Mouse (Mus musculus): ENCODE measurements around the gene Pgp. TPM values are rescaled to one million over a fixed set of nuclear protein-coding genes. Genes with fewer than 3 reads are reported as not detected.

Gene Pgp
- polyA plus RNA-seq (2014; fragmentation: Illumina TruSeq; extraction: RNeasy Lipid Tissue Mini Kit (QIAGEN cat#74804); ENCODE audit: low read depth, low replicate concordance), result 14.7 TPM

DNA sequence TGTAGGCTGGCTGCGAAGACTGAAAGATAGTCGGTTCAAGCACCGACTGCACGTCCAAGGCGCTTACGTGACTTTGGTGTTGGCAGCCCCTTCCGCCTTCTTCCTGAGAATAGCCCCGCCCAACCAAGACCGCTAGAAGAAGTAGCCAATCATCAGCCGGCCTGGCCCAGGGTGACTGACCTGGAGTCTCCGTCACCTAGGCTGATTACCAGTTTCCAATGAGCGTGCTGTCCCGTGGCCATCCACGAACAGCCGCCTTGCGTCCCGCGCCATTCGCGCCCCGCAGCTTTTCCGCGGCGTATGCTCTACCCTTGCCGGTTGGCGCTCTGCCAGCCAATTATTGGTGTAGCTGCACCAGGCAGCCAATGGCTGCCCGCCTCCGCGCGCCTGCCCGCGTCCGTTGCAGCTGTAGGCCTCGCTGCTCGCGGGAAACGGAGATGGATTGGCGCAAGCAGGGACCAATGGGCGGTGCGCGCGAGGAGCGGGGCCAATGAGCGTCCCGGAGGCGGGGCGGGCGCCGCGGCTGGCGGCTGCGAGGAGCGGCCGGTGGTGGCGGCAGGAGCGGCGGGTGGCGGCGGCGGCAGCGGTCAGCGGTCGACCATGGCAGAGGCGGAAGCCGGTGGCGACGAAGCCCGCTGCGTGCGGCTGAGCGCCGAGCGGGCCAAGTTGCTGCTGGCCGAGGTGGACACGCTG, at the start of gene Pgp, which contains the start of gene E4f1:
Pgp (plus strand) TSS at position 483 of the 693 bp plus-strand sequence.
E4f1 (minus strand) TSS at position 404 of the 693 bp plus-strand sequence.

DNA sequence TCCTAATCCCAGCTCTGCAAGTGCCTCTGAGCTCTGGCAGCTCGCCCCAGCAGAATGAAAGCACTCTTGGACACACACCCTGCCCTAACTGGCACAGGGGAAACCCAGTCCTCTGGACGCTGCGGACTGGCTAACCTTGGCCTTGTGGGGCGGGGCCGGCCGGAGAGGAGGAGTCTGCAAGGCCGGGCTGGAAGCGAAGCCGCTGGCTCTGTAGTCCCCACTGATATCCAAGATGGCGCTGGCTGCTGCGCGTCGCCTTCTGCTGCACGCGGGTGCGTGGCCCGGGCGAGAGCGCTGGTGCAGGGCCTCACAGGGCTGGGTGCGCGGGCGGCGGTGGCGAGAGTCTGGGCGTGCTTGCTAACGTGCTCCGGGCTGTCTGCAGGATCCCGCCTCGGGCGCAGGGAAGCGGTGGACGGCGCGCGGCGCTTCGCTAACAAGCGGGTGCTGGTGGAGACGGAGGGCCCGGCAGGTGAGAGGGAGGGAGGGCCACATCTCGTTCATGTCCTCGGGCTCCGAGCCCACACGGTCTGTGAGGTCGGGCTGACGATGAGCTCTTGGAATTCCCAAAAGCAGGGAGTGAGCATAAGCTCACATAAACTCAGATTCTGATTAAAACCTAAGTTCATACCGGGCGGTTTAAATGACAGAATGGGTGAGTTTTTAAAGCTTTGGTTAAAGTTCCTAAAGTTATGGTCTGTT, 43.6 kb upstream of the Pgp start, which contains the start of gene Eci1:
Eci1 (plus strand) TSS at position 171 of the 699 bp plus-strand sequence.

DNA sequence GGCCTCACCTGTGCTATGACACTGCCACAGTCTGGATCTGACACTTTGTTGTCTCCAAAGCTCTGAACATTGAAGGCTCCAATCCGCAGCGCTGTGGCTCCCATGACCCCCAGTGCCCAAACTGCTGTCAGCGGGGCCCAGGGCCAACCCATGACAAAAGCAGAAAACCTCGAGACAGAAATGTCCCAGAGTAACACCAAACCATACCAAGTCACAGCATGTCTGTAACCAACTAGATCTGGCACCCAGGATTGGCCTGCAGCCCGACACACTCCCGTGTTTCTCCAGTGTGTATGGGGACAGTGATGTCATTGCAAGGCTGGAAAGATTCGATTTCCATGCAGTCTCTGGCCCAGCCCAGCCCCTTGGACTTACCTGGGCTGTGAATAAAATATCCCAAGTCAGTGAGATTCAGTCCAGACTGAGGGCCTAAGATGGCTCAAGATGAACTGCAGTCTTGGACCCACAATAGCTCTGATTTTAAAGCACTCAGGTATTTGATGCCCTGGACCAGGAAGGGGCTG, 27.5 kb upstream of the Pgp start, which contains the start of gene Dnase1l2:
Dnase1l2 (minus strand) TSS at position 474 of the 524 bp plus-strand sequence.

DNA sequence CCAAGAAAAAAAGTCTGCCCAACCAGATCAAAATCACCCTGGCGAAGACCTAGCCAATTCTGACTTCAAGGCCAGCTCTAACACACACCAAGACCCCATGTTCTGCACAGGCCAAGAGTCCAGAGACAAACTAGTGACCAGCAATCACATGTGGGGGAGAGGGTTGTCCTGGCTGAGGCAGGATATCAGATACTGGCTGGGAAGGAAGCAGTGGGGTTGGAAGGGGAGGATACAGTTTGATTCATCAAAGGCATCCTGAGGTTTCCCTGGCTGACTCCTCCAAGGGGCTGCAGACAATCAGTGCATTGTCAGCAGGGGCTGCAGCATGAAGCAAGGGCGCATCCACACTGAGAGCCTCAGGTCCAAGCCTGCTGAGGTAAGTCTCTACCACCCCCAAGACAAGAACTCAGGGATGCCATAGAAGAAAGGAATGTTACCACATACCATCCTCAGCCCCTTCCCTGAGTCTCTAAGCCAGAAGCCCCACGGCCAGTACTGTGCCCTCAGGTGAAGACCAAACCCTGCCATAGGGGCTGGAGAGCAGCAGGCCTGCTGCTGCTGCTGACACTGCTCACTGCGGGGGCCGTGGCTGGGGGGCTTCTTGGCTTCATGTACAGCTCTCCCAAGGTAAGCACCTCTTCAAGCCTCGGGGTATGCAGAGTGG, 3.6 kb downstream of the Pgp start, which contains the start of gene Bricd5:
Bricd5 (plus strand) TSS at position 273 of the 664 bp plus-strand sequence.

DNA sequence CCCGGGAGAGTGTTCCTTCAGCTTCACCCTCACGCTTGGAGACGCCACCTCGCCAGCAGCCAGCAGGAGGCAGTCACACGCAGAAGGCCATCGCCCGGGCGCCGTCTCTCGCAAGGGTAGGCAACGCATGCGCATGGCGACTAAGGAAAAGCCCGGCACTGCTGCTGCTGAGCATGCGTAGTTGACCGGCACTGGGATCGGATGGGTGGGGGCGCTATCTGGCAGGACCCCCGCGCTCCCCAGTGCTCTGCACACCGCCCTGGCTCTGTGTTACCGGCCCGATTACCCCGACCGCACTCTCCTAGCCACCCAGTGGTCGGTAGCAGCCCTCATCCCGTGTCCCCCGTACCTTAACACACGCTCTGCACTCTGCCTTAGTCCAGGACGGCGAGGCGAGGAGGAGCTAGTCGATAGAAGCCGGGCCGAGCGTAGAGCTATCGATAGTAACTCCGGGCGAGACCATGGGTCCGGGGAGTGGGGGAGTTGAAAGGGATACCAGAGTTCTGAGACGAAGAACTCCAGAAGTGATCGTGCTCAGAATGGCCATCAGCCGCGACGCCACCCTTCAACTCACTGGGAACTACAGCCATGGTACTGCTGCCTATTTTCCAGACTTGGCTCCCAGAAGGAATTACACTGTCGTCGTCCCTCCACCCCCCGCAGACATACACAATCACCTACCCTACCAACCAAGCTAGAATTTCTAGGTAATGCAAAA, 8.6 kb downstream of the Pgp start, which contains the start of gene Mlst8:
Mlst8 (minus strand) TSS at position 416 of the 718 bp plus-strand sequence.

DNA sequence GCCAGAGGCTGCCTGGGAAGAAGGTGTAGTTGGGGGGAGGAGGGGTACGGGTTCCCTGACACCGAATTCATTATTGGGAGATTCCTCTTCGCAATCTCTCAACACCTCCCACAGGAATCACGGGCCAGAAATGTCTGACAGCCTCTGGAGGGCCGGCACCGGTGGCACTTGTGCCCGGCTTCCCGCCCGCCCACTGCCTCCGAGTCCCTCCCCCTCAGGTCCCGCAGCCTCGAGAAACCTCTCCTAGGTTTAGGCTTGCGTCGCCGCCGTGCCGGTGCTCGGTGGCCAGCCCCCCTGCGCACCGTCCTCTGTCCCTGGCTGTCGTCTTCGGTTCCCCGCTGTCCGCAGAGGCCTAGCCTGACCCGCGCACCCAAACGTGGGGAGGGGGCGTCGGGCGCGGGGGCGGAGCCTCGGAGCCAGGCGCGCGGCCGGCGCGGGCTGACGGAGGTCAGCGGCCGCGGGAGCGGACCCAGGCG, 18.0 kb downstream of the Pgp start, which contains the start of gene Caskin1:
Caskin1 (plus strand) TSS at position 416 of the 476 bp plus-strand sequence.

Other genes starting within 250 kb of the Pgp start
- gene Tedc2, start 249.5 kb upstream of the Pgp start, polyA plus RNA-seq (2014; fragmentation: Illumina TruSeq; extraction: RNeasy Lipid Tissue Mini Kit (QIAGEN cat#74804); ENCODE audit: low read depth, low replicate concordance), result 1.6 TPM
- not detected for gene Ccnf, start 218.9 kb upstream of the Pgp start, polyA plus RNA-seq (2014; fragmentation: Illumina TruSeq; extraction: RNeasy Lipid Tissue Mini Kit (QIAGEN cat#74804); ENCODE audit: low read depth, low replicate concordance)
- gene Abca17, start 119.3 kb upstream of the Pgp start, polyA plus RNA-seq (2014; fragmentation: Illumina TruSeq; extraction: RNeasy Lipid Tissue Mini Kit (QIAGEN cat#74804); ENCODE audit: low read depth, low replicate concordance), result 0.53 TPM
- 18.1 TPM for gene Abca3, start 118.4 kb upstream of the Pgp start, polyA plus RNA-seq (2014; fragmentation: Illumina TruSeq; extraction: RNeasy Lipid Tissue Mini Kit (QIAGEN cat#74804); ENCODE audit: low read depth, low replicate concordance)
- 33.1 TPM for gene Rnps1, start 55.8 kb upstream of the Pgp start, polyA plus RNA-seq (2014; fragmentation: Illumina TruSeq; extraction: RNeasy Lipid Tissue Mini Kit (QIAGEN cat#74804); ENCODE audit: low read depth, low replicate concordance)
- 43.3 TPM for gene Eci1, start 43.8 kb upstream of the Pgp start, polyA plus RNA-seq (2014; fragmentation: Illumina TruSeq; extraction: RNeasy Lipid Tissue Mini Kit (QIAGEN cat#74804); ENCODE audit: low read depth, low replicate concordance)
- 0.57 TPM for gene Dnase1l2, start 27.3 kb upstream of the Pgp start, polyA plus RNA-seq (2014; fragmentation: Illumina TruSeq; extraction: RNeasy Lipid Tissue Mini Kit (QIAGEN cat#74804); ENCODE audit: low read depth, low replicate concordance)
- gene E4f1, start 79 bp upstream of the Pgp start, polyA plus RNA-seq (2014; fragmentation: Illumina TruSeq; extraction: RNeasy Lipid Tissue Mini Kit (QIAGEN cat#74804); ENCODE audit: low read depth, low replicate concordance), result 0.40 TPM
- not detected for gene Bricd5, start 3.5 kb downstream of the Pgp start, polyA plus RNA-seq (2014; fragmentation: Illumina TruSeq; extraction: RNeasy Lipid Tissue Mini Kit (QIAGEN cat#74804); ENCODE audit: low read depth, low replicate concordance)
- 2.4 TPM for gene Mlst8, start 8.7 kb downstream of the Pgp start, polyA plus RNA-seq (2014; fragmentation: Illumina TruSeq; extraction: RNeasy Lipid Tissue Mini Kit (QIAGEN cat#74804); ENCODE audit: low read depth, low replicate concordance)
- not detected for gene Caskin1, start 18.2 kb downstream of the Pgp start, polyA plus RNA-seq (2014; fragmentation: Illumina TruSeq; extraction: RNeasy Lipid Tissue Mini Kit (QIAGEN cat#74804); ENCODE audit: low read depth, low replicate concordance)
- gene Traf7, start 57.5 kb downstream of the Pgp start, polyA plus RNA-seq (2014; fragmentation: Illumina TruSeq; extraction: RNeasy Lipid Tissue Mini Kit (QIAGEN cat#74804); ENCODE audit: low read depth, low replicate concordance), result 1.9 TPM
- gene Rab26, start 63.8 kb downstream of the Pgp start, polyA plus RNA-seq (2014; fragmentation: Illumina TruSeq; extraction: RNeasy Lipid Tissue Mini Kit (QIAGEN cat#74804); ENCODE audit: low read depth, low replicate concordance), result not detected
- 4.7 TPM for gene Pkd1, start 79.4 kb downstream of the Pgp start, polyA plus RNA-seq (2014; fragmentation: Illumina TruSeq; extraction: RNeasy Lipid Tissue Mini Kit (QIAGEN cat#74804); ENCODE audit: low read depth, low replicate concordance)
- gene Tsc2, start 162.2 kb downstream of the Pgp start, polyA plus RNA-seq (2014; fragmentation: Illumina TruSeq; extraction: RNeasy Lipid Tissue Mini Kit (QIAGEN cat#74804); ENCODE audit: low read depth, low replicate concordance), result 11.8 TPM
- gene Nthl1, start 162.3 kb downstream of the Pgp start, polyA plus RNA-seq (2014; fragmentation: Illumina TruSeq; extraction: RNeasy Lipid Tissue Mini Kit (QIAGEN cat#74804); ENCODE audit: low read depth, low replicate concordance), result 0.28 TPM
- gene Slc9a3r2, start 179.9 kb downstream of the Pgp start, polyA plus RNA-seq (2014; fragmentation: Illumina TruSeq; extraction: RNeasy Lipid Tissue Mini Kit (QIAGEN cat#74804); ENCODE audit: low read depth, low replicate concordance), result 11.1 TPM
- not detected for gene Npw, start 188.1 kb downstream of the Pgp start, polyA plus RNA-seq (2014; fragmentation: Illumina TruSeq; extraction: RNeasy Lipid Tissue Mini Kit (QIAGEN cat#74804); ENCODE audit: low read depth, low replicate concordance)
- 1.0 TPM for gene Zfp598, start 199.3 kb downstream of the Pgp start, polyA plus RNA-seq (2014; fragmentation: Illumina TruSeq; extraction: RNeasy Lipid Tissue Mini Kit (QIAGEN cat#74804); ENCODE audit: low read depth, low replicate concordance)
- gene Syngr3, start 219.6 kb downstream of the Pgp start, polyA plus RNA-seq (2014; fragmentation: Illumina TruSeq; extraction: RNeasy Lipid Tissue Mini Kit (QIAGEN cat#74804); ENCODE audit: low read depth, low replicate concordance), result 0.32 TPM
- gene Gfer, start 225.8 kb downstream of the Pgp start, polyA plus RNA-seq (2014; fragmentation: Illumina TruSeq; extraction: RNeasy Lipid Tissue Mini Kit (QIAGEN cat#74804); ENCODE audit: low read depth, low replicate concordance), result 9.9 TPM
- gene Noxo1, start 225.8 kb downstream of the Pgp start, polyA plus RNA-seq (2014; fragmentation: Illumina TruSeq; extraction: RNeasy Lipid Tissue Mini Kit (QIAGEN cat#74804); ENCODE audit: low read depth, low replicate concordance), result 1.4 TPM
- not detected for gene Tbl3, start 237.3 kb downstream of the Pgp start, polyA plus RNA-seq (2014; fragmentation: Illumina TruSeq; extraction: RNeasy Lipid Tissue Mini Kit (QIAGEN cat#74804); ENCODE audit: low read depth, low replicate concordance)
- gene Rnf151, start 247.7 kb downstream of the Pgp start, polyA plus RNA-seq (2014; fragmentation: Illumina TruSeq; extraction: RNeasy Lipid Tissue Mini Kit (QIAGEN cat#74804); ENCODE audit: low read depth, low replicate concordance), result not detected
- gene Rps2, start 247.7 kb downstream of the Pgp start, polyA plus RNA-seq (2014; fragmentation: Illumina TruSeq; extraction: RNeasy Lipid Tissue Mini Kit (QIAGEN cat#74804); ENCODE audit: low read depth, low replicate concordance), result 425 TPM